Mouse (Mus musculus) kidney, postnatal 14 days (tissue): ENCODE measurements around the gene Dct.

Experiments
- DNase-seq: peaks from one replicate; pipeline ENCODE4 v3.0.0; 2022; ENCODE audit warnings: mixed read lengths

The Dct gene

GRCm38 (mm10) chr14:118042066-118042762 lies 9.8 kb downstream of the Dct start:
- no peak for DNase-seq

GRCm38 (mm10) chr14:118040550-118041250 lies 11.3 kb downstream of the Dct start:
- DNase-seq = no peak

DNA sequence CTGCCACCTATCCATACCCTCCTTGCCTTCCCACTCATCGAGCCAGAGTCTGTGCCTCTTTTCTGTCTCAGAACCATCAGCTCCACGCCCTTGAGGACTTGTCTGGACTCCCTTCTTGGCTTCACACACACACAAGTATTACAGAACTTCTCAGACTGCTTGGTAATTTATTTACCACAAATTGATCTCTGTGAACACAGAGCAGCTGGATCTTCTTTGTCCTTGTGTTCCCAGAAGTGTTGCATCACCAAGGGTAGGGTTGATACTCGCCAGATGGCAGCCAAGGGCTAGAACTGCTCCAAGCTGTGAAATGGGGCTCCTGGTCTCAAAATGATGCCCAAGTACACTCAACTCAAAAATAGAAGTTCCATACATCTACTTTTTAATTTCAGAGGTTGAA lies 13.0 kb downstream of the Dct start:
- DNase-seq = no peak

DNA sequence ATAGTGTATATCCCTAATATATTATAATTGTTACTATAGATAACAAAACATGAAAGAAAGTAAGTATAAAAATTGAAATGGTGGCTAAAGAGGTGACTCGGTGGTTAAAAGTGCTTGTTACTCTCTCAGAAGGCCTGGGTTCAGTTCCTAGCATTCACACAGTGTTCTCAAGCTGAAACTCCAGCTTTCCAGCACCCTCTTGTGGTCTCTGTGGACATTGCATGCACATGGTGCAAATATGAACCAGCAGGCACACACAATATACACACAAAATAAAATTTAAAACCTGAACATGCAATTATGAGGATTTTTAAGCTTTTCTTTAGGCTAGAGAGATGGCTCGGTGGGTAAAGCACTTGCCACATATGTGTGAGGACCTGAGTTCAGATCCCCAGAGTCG lies 24.5 kb downstream of the Dct start:
- DNase-seq = no peak

DNA sequence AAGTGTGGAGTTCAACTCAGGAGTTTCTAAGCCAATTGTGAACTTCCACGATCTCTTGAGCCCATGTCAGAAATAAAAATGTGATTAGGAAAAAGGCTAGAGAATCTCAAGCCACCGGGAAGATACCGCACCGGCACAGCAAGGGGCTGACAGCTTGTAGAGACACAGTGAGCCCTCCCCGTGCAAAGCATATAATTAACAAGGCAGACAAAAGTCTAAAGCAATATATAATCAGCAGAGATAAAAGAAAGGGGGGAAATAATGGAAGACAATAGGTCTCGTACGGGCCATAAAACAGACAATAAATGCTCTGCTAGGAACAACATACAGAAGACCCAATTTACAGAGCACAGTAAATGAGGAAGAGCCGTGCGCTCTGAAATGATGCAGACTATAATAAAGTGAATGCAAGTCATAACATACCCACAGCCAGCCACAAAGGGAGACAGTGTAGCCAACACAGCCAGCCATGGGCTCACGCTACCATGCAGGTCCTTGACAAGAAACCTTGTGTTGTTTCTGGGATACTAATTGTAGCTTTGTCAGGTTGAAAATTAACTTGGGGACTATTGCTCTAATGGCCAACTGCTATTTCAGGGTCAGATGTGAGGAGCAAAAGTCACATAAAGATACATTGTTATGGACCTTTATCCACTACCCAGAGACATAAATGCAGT lies 30.0 kb downstream of the Dct start:
- no peak for DNase-seq

GRCm38 (mm10) chr14:118019314-118019713 lies 32.7 kb downstream of the Dct start:
- DNase-seq = no peak

DNA sequence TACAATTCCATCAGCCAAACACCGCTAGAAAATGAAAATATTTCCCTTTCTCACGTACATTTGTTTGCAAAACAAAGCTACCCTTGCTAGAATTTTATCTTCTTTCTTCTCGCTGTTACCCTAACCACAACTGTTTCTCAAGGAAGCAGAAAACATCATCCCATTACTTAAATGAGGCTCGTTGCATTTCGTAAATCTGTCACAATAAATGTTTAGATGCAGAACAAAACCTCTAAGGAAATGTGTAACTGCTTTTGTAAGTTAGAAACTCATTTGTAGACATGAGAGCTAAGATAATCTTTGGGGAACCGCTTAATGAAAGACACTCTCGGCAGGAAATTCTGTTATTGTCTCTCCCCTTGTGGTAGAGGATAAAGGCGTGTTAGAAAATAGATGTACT lies 38.8 kb downstream of the Dct start:
- DNase-seq = no peak

GRCm38 (mm10) chr14:118009541-118009940 lies 42.5 kb downstream of the Dct start:
- no peak for DNase-seq

DNA sequence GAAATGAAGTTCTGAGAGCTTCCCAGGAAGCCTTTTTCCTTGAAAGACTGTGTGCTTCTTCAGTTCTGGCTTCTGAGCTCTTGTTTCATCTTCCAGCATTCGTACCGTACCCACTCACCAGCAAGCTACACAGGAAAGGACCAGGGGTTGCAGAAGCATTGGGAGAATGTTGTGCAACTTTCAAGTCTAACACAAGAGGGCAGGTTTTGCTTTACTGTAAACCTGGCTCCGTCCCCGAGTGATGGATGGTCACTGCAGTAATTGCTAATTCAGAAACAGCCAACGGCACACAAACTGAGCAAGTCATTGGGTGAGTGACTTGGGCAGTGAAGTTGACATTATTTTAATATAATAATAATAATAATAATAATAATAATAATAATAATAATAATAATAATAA lies 46.3 kb downstream of the Dct start:
- DNase-seq = peak; percentile 71

- DNase-seq = no peak
Measured at GRCm38 (mm10) chr14:118004434-118004833, 47.6 kb downstream of the Dct start.

- no peak for DNase-seq
Measured at GRCm38 (mm10) chr14:117993845-117994244, 58.2 kb downstream of the Dct start.

DNA sequence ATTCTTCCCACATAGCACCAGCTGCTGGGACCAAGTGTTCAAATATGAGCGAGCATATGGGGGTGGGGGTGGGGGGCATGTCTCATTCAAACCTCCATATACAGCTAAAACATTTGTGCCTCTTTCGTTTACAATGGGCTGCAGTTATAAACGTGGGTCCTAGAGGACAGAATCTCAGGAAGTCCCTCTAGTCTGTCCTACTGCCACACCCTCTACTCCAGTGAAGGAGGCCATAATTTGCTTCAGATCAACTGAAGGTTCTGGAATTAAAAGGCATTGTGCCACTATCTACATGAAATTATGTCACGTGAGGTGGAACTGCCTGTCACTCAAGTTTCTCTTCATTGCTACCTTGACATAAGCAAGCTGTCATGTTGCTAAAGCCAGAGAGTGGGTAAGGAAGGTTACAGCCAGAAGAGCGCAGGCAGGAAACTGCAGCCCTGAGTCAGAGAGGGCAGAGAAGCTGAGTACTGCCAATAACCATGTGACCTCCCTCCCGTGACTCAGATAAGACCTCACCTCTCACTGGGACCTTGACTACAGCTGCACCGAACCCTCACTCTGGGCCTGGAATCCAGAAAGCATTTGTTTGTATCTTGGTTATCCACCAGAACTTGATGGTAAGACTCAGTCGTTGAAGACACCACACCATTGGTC lies 59.3 kb downstream of the Dct start:
- no peak for DNase-seq

DNA sequence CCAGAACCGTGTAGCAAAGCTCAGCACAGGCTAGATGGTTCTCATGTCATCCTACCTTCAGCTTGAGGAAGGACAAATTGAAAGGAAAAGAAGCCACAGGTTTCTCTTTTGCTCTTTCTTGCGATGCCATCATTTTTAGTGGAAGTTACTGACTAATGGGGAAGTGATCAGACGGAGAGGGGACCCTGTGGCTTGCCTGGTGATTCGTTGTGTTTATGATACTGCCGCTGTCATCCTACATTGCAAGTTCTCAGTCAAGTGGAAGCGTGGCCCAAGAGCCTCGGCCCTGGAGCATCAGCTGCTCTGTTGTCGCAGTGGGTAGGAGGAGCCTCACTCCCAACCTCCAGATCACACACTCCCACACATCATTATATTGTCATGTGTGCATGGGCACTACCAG lies 61.8 kb downstream of the Dct start:
- DNase-seq = no peak

DNA sequence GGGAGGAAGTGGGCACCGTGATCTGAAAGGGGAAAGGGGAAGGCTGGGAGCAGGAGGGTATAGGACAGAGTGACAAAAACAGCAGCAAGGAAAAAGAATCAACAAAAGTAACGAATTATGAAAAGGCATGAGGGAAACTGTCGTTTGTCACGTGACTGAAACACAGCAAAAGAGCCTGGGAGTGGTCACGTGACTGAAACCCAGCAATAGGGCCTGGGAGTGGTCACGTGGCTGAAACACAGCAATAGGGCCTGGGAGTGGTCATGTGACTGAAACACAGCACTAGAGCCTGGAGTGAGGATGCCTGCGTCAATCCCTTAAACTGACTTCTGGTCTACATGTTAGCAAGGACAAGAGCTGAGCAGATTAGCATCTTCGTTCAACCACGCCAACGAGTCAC lies 63.6 kb downstream of the Dct start:
- no peak for DNase-seq

DNA sequence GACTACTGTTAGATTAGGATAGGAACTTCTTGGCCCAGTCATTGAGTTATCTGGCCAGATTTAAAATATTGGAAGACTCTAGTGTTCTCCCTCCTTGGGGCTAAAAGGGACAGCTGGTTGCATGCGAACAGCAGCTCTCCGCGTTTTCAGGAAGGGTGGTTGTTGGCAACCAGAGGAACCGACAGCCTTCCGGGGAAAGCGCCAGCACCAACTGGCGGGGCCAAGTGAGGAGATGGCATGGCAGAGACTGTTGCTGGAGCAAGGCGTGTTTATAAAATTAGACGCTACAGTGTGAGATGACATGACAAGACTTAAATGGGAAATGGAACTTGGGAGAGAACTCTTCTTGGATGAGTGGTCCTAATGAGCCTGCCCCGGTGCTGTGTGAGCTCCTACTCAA lies 70.5 kb downstream of the Dct start:
- no peak for DNase-seq

DNA sequence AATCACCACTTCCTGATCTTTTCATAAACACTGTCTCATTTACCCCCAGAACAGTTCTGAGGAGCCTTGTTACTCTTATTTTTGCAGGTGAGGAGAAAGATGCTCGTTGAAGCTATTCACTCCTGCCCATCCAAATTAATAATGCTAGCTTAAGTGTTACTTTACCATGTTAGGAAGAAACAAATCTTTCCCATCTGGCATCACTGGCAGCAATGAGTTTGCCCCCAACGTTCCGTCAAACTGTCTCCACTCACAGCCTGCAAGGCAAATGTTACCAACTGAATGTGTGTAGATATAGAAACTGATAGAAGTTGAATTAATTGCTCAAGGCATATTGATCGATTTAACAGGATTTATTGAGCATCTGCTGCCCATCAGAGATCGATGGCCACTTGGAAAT lies 79.5 kb downstream of the Dct start:
- DNase-seq = no peak
